Mouse (Mus musculus) common myeloid progenitor, adult 5-6 weeks (primary cell): ENCODE results near the gene Pign. TPM values are rescaled to one million over a fixed set of nuclear protein-coding genes. Genes with fewer than 3 reads are reported as not detected.
A peak's percentile ranks its signal among the peaks of the same experiment; 100 is the strongest.

ENCODE experiments used
- ATAC-seq: replicated peaks from 2 replicates; pipeline ENCODE4 v1.8.0; 2016; ENCODE audit warnings: low read depth, mild to moderate bottlenecking, moderate TSS enrichment, inconsistent platforms; ENCODE audit not compliant: poor library complexity, severe bottlenecking
- total RNA-seq: library from RNA; stranded (forward); fragments of 200-1000, 187-1606 nt; gene quantifications from 2 replicates; pipeline ENCODE4 v1.2.3, GENCODE M21; 2017

Gene Pign
- total RNA-seq, 1 experiment from 2014 or later, result 43.5 TPM

- ATAC-seq, result no peak
These were observed 97.4 kb downstream of the Pign start for GRCm38 (mm10) chr1:105566051-105566450.

DNA sequence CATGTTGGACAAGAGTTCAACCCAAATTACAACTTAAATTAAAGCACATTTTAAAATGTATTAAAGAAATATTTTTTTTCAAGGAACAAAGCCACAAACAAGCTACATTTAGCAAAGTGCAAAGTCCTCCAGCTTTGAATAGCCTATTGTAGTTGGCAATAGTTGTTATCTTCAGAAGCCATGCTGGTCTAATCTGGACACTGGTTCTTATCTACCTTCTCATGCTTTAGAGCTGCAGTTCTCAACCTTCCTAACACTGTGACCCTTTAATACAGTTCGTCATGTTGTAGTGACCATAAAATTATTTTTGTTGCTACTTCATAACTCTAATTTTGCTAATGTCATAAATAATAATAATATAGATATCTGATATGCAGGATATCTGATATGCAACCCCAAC lies 99.2 kb downstream of the Pign start:
- no peak for ATAC-seq

DNA sequence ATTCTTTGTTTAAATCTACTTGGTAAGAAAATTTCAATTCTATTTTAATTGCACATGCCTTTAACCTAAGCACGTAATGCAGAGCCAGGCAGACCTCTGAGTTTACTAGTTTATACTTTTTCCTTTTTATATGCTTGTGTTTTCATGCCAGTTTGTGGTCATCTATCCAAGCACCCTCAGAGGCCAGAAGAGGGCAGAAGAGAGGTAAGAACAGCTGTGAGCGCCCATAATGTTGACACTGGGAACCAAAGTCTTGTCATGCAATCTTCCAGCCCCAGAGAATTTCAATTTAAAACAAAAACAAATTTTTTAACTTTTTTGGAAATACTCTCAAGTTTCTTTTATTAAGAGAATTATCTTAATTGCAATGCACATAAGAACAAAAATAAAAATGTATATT lies 99.7 kb downstream of the Pign start:
- ATAC-seq, result 0 out of 2 replicates have a peak, but pooled peaks have one; percentile 29

DNA sequence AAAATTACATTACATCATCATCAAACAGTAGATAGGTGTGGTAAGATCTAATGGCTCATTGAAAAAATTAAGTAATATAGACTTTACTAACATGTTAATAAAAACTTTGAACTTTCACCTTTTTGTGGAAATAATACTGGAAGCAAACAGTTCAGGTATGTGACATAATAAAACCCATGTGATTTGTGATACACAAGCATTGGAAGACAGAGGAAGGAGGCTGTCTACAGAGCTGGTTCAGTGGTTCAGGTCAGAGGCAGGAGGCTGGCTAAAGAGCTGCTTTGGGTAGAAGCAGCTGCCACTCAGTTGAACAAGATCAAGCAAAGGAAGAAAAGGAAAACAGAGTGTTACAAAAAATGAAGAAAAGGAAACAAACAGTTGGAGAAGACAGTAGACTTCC lies 107.4 kb downstream of the Pign start:
- ATAC-seq, result no peak

DNA sequence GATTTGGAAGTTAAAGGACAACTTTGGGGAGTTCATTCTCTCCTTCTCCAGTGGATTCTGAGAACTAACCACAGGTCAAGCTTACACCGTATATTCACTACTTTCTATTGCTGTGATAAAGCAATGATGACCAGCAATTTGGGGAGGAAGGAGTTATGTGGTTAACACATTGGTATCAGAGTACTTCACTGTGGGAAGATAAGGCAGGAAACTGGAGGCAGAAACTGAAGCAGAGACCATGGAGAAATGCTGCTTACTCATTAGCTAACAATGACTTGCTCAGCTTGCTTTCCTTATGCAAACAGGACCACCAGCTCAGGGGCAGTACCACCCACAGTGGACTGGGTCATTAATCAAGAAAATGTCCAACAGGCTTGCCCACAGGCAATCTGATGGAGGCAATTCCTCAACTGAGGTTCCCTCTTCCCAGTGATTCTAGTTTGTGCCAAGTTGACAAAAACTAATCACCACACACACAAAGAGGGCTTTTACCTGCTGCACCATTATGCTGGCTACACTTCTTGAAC lies 108.2 kb downstream of the Pign start:
- ATAC-seq, result peak; percentile 60

GRCm38 (mm10) chr1:105553130-105553529 lies 110.3 kb downstream of the Pign start:
- no peak for ATAC-seq

DNA sequence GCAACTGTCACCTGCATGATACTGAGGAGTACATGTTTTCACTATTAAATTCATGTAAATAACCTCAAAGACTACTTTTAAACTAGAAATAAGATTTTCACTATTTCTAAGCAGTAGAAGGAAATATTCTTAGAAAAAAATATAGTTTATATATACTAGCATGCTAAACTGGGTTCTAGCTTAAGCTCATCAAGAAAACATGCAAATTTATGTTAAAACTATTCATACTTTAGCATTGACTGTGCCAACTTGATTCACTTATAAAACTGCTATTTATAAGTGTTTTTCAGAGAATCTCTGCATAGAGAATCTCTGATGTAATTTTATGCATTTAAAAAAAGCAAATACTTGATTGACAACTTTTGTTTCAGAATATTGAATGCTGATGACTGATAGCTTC lies 113.3 kb downstream of the Pign start:
- ATAC-seq, result no peak

- ATAC-seq, result no peak
These were observed 113.8 kb downstream of the Pign start for GRCm38 (mm10) chr1:105549648-105550047.

DNA sequence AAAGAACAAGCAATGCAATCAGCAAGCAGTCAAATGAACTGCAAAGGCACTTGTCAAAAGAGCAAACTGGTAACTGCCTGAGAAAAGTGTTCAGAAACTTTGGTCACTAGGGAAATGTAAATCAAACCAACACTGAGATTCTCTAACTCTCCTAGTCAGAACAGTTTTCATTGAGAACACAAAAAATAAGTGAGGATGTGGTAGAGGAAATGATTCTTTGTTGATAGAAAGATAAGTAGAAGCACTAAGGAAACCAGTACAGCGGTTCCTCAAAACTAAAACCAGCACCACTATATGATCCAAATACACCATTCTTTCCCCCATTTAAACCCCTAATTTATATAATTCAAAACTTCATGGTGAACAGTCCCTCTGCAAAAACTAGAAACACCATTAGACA lies 120.4 kb downstream of the Pign start:
- peak; percentile 60 for ATAC-seq

DNA sequence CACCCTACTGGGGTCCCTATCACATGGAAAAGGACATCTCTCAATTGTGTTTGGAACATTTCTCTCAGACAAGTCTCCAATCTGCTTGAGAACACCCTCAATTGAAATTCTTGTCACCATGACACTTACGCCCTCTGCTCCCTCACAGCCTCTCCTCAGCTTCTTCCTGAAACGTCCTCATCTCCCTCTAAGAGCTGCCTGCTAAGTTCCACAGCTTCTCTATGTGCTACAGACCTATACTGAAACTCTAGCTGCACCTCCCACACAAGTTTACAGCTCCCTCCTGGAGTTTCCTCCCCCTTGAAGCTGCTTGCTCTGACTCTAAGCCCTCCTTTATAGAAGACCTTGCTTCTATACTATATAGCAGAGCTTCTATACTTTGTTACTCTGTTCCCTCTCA lies 139.7 kb downstream of the Pign start:
- ATAC-seq, result no peak

- no peak for ATAC-seq
These were observed 141.2 kb downstream of the Pign start for GRCm38 (mm10) chr1:105522321-105522720.

- no peak for ATAC-seq
These were observed 145.4 kb downstream of the Pign start for GRCm38 (mm10) chr1:105518101-105518500.

DNA sequence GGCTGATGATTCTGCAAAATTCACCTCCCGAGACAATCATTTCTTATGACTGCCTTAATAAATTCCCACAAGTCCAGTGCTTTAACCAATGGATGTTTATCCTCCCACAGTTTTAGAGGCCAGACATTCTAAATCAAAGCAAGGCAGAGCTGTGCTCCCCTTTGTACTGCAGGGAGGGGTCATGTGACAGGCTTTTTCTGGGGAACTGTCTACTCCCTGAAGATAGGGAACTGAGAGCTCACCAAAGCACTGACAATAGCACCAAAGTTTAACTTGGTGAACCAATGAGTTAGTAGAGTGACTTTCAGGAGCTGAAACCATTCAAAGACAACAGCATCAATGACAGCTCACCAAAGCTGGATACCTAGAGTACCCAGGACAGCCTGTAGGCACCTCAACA lies 156.4 kb downstream of the Pign start:
- 0 out of 2 replicates have a peak, but pooled peaks have one; percentile 32 for ATAC-seq

GRCm38 (mm10) chr1:105492626-105493025 lies 170.9 kb downstream of the Pign start:
- ATAC-seq, result no peak

DNA sequence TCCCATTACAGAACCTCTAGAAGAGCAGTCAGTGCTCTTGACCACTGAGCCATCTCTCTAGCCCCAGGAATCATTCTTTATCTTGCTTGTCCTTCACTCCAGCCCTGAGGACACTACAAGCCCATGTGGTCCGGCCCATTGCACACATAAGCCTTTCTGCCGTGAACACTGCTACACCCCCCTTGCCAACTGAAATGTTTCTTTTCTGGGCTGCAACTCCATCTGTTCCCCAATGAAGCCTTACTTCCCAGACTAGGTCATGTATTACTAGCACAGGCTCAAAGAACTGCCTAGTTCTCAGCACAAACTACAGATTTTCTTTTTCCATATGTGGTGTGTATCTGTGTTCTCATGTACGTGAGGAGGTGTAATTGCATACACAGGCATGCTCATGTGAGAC lies 174.0 kb downstream of the Pign start:
- no peak for ATAC-seq

DNA sequence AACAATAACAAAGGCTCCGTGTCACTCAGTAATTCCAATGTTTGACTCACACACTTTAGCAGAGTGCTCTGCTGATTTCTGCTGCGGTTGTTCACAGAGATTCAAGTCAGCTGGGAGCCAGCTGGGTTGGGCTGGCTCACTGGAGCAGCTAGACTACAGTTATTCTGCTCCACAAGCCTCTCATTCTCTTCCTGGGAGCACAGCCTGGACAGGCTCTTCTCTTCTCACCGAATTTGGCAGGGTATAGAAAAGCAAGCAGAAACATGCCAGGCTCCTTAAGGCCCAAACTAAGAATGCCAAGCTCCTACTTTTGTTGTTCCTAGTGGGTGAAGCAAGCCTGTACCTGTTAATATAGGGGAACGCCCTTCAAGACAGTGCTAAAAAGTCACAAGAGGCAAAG lies 176.4 kb downstream of the Pign start:
- no peak for ATAC-seq

Other genes with a start within 250 kb of the Pign start
- gene Relch, start 184 bp upstream of the Pign start, total RNA-seq, result 49.8 and 50.4 TPM in 2 replicates
- 0.32 TPM in 1 of 2 replicates, not detected in the other for gene Tnfrsf11a, start 117.0 kb upstream of the Pign start, total RNA-seq